Mouse (Mus musculus): ENCODE results near the gene Pmpca. TPM values are rescaled to one million over a fixed set of nuclear protein-coding genes. Genes with fewer than 3 reads are reported as not detected.
A peak's percentile ranks its signal among the peaks of the same experiment; 100 is the strongest.

The Pmpca gene
- polyA plus RNA-seq, 1 experiment, result 17.7 TPM

DNA sequence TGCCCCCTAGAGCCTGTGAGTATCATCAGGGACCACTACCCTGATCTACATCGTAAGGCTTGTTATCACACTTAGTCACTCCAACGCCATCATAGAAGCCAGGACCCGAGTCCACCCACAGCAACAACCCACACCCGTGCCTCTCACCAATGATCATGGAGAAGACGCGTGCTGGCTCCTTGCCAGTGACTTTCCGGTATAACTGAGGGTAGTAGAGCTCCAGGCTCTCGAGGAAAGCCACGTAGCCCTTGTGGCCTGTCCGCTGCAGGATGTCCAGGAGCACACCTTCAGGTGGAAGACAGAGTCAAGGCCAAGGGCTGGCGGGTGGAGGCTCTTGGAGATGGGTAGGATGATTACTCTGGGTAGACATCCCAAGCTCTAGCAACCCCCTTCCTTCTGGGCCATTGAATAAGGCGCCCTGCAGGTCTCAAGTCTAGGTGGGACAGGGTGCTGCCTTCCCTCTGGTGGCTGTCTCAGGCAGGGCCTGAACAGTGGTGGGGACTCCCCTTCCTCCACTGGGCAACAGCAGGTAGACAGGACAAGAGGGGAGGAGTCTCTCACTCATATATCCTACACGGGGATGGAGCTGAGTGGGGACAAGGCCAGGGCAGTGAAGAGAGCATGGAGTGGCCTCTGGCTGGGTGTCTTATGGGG, 30.3 kb upstream of the Pmpca start:
- TF ChIP-seq POLR2A (IDR thresholded peaks at IDR 0.05; ENCODE audit: low read depth, low read length), result no peak
- no peak for TF ChIP-seq CTCF (IDR thresholded peaks at IDR 0.05; ENCODE audit: extremely low read depth, insufficient read length, insufficient replicate concordance, low read depth, low read length)
- 81% methylated on average over 13 of the region's 13 CpGs for WGBS

DNA sequence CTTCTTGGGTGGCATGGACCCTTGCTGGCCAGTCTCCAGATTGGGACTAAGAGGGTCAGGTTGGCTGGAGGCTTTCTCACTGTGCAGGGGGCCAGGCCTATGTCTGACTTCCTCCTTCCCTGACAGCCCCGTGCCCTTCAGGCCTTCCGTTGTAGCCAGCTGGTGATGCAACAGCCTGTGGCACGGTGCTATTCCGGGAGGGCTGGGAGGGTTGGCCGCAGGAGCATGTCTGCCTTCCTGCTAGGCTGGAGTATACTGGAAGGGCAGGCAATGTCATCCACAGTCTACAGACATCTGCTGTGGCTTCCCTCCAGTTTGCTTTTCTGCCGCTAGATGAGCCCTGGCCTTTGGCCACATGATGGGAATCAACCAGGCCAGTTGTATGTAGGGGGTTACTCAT, 29.2 kb upstream of the Pmpca start:
- peaks cover 11% of the 10 kb centered on the region for H3K4me1 ChIP-seq (ENCODE audit: control insufficient read depth, insufficient read depth, insufficient read length, low read length)
- peak overlapping the region; percentile 32 for H3K4me3 ChIP-seq (ENCODE audit: low read depth, low read length)
- WGBS, result 68% methylated on average over 6 of the region's 6 CpGs
- peaks cover 2% of the 10 kb centered on the region; the same call in 1 of the 2 replicates for H3K36me3 ChIP-seq (ENCODE audit: control insufficient read depth, insufficient read depth, low read length)
- H3K27ac ChIP-seq (ENCODE audit: insufficient read depth, low read depth, low read length), result no peak overlapping the region
- H3K27me3 ChIP-seq (ENCODE audit: control insufficient read depth, insufficient read depth, low read length), result no peaks in the 10 kb centered on the region
- no peak for TF ChIP-seq POLR2A (IDR thresholded peaks at IDR 0.05; ENCODE audit: low read depth, low read length)
- TF ChIP-seq CTCF (IDR thresholded peaks at IDR 0.05; ENCODE audit: extremely low read depth, insufficient read length, insufficient replicate concordance, low read depth, low read length), result no peak

More for the DNA sequence above, 30.3 kb upstream of the Pmpca start:
- Histone ChIP-seq H3K27me3 (ENCODE audit: control insufficient read depth, insufficient read depth, low read length) (no peaks in the 10 kb centered on the region), H3K4me3 (ENCODE audit: low read depth, low read length) (no peak overlapping the region), H3K4me1 (ENCODE audit: control insufficient read depth, insufficient read depth, insufficient read length, low read length) (peaks cover 11% of the 10 kb centered on the region), H3K36me3 (ENCODE audit: control insufficient read depth, insufficient read depth, low read length) (no peaks in the 10 kb centered on the region), H3K27ac (ENCODE audit: insufficient read depth, low read depth, low read length) (no peak overlapping the region)

DNA sequence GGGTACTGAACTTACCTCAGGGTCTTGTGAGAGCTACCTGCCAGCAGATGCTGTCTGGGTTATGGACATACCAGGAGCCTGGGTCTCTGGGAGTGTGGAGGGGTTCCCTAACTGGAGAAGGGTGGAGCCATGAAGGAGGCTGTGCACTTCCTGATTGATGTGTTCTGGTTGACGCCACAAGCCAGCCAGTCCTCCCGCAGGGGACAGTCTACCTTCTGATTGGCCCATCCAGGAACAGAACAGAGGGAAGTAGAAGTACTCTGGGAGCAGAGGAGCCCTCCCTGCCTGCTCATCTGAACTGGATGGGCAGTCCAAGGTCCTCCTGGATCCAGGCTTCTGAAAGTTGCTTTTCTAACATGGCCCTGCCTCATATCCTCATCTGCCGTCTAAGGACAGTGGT, 28.4 kb upstream of the Pmpca start, which contains the start of gene Card9:
Gene Card9, minus strand, starts transcription at position 147 of the 400 bp plus-strand sequence.
- Histone ChIP-seq H3K36me3 (ENCODE audit: control insufficient read depth, insufficient read depth, low read length) (peaks cover 6% of the 10 kb centered on the region; the same call in 1 of the 2 replicates), H3K27ac (ENCODE audit: insufficient read depth, low read depth, low read length) (no peak within 1 kb of the TSS), H3K4me1 (ENCODE audit: control insufficient read depth, insufficient read depth, insufficient read length, low read length) (peaks cover 11% of the 10 kb centered on the region), H3K4me3 (ENCODE audit: low read depth, low read length) (peak within 1 kb of the TSS; percentile 32), H3K27me3 (ENCODE audit: control insufficient read depth, insufficient read depth, low read length) (no peaks in the 10 kb centered on the region)
- no peak for TF ChIP-seq CTCF (IDR thresholded peaks at IDR 0.05; ENCODE audit: extremely low read depth, insufficient read length, insufficient replicate concordance, low read depth, low read length)
- no peak for TF ChIP-seq POLR2A (IDR thresholded peaks at IDR 0.05; ENCODE audit: low read depth, low read length)
- 26% methylated on average over 3 of the region's 3 CpGs for WGBS

DNA sequence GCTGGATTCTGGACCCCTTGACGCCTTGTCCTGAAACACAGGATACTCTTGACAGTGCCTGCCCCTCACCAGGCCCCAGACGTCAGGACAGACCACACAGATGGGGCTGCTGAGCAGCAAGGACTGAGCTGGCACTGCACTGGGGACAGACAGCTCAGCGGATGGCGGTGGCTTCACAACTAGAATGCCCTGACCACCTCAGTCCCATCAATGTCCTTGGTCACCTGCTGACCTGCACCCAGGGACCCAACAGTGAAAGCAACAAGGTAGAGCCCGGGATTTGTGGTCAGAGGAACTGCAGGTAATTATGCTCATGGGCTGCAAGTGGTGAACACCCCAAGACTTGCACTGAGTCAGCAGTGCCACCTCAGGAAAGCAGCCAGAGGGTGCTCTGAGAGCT, 26.1 kb upstream of the Pmpca start:
- no peak overlapping the region for H3K27ac ChIP-seq (ENCODE audit: insufficient read depth, low read depth, low read length)
- TF ChIP-seq CTCF (IDR thresholded peaks at IDR 0.05; ENCODE audit: extremely low read depth, insufficient read length, insufficient replicate concordance, low read depth, low read length) (no peak), POLR2A (IDR thresholded peaks at IDR 0.05; ENCODE audit: low read depth, low read length) (no peak)
- WGBS, result 92% methylated on average over 5 of the region's 5 CpGs

DNA sequence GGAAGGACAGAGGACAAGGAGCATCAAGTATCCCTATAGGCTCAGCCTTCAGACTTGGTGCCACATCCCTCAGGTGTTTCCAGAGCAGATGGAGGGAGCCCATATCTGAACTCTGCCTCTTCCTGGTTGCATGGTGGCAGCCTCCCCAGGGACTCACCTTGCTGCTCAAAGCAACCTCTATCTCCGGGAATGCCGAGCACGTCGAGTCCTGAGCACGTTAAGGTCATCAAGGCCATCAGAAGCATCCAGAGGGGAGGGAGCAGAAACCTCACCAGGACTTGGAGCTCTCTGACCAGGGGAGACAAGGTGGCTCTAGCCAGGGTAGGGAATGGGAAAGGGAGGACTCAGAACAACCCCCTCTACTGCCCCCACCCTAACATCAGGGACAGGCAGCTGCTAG, 25.7 kb upstream of the Pmpca start:
- WGBS, result 81% methylated on average over 5 of the region's 5 CpGs
- Histone ChIP-seq H3K27me3 (ENCODE audit: control insufficient read depth, insufficient read depth, low read length) (no peaks in the 10 kb centered on the region), H3K4me3 (ENCODE audit: low read depth, low read length) (no peak overlapping the region), H3K36me3 (ENCODE audit: control insufficient read depth, insufficient read depth, low read length) (peaks cover 27% of the 10 kb centered on the region), H3K27ac (ENCODE audit: insufficient read depth, low read depth, low read length) (no peak overlapping the region), H3K4me1 (ENCODE audit: control insufficient read depth, insufficient read depth, insufficient read length, low read length) (peaks cover 11% of the 10 kb centered on the region)
- TF ChIP-seq CTCF (IDR thresholded peaks at IDR 0.05; ENCODE audit: extremely low read depth, insufficient read length, insufficient replicate concordance, low read depth, low read length) (no peak), POLR2A (IDR thresholded peaks at IDR 0.05; ENCODE audit: low read depth, low read length) (no peak)

More for the DNA sequence above, 26.1 kb upstream of the Pmpca start:
- H3K4me1 ChIP-seq (ENCODE audit: control insufficient read depth, insufficient read depth, insufficient read length, low read length), result peaks cover 11% of the 10 kb centered on the region
- H3K27me3 ChIP-seq (ENCODE audit: control insufficient read depth, insufficient read depth, low read length), result no peaks in the 10 kb centered on the region
- no peak overlapping the region for H3K4me3 ChIP-seq (ENCODE audit: low read depth, low read length)
- H3K36me3 ChIP-seq (ENCODE audit: control insufficient read depth, insufficient read depth, low read length), result peaks cover 23% of the 10 kb centered on the region

DNA sequence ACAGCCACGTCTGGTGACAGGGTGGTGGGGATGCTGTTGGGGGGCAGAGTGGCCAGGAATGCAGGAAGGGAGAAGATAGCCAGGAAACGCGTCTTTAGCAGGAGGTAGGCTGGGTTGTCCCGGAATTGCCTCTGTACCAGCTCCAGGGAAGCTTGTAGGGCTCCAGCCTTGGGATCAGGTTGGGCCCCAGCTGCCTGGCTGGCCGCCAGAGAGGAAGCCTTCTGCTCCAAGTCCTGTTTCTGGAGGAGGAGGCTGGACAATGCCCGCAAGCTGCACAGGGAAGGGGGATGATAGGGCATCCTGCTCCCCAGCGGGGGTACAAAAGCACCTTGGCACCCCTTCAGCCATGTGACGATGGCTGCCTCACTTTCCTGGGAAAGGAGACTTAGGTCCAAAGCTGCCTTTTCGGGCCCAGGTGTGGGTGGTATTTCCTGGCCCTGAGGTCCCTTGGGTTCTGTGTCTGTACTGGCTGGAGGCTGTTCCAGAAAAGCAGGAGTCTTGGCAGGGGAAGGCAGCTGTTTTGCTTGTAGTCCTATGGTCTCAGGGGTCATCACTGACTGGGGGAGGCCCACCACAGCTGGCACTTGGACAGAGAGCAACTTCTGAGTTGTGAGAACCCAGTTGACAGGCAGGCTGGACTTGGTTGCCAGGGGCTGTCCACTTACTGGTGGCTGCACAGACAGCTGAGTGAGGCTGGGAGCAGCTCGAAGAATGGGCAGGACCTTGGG, 24.2 kb upstream of the Pmpca start:
- Histone ChIP-seq H3K4me1 (ENCODE audit: control insufficient read depth, insufficient read depth, insufficient read length, low read length) (peaks cover under 1% of the 10 kb centered on the region), H3K27me3 (ENCODE audit: control insufficient read depth, insufficient read depth, low read length) (no peaks in the 10 kb centered on the region), H3K4me3 (ENCODE audit: low read depth, low read length) (no peak overlapping the region), H3K27ac (ENCODE audit: insufficient read depth, low read depth, low read length) (no peak overlapping the region), H3K36me3 (ENCODE audit: control insufficient read depth, insufficient read depth, low read length) (peaks cover 39% of the 10 kb centered on the region)
- no peak for TF ChIP-seq POLR2A (IDR thresholded peaks at IDR 0.05; ENCODE audit: low read depth, low read length)
- no peak for TF ChIP-seq CTCF (IDR thresholded peaks at IDR 0.05; ENCODE audit: extremely low read depth, insufficient read length, insufficient replicate concordance, low read depth, low read length)
- 36% methylated on average over 10 of the region's 10 CpGs for WGBS

DNA sequence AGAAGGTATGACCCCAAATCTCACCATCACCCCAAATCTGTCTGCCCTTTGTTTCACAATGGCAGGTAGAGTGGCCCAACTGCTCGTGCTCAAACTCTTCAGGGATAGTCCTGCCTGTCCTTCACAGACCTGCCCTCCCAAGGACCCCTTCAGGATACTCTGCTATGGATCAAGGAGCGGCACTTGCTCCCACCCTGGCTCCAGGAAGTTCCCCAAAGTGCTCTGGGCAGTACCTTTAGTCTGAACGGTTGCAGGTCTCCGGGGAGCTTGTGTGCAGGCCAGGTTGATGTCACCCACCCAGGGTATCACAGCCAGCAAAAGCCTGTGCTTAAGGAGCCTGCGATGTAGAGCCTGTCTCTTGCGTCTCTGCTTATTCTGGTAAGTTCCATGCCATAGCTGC, 21.2 kb upstream of the Pmpca start:
- no peak overlapping the region for H3K4me3 ChIP-seq (ENCODE audit: low read depth, low read length)
- H3K27me3 ChIP-seq (ENCODE audit: control insufficient read depth, insufficient read depth, low read length), result no peaks in the 10 kb centered on the region
- H3K36me3 ChIP-seq (ENCODE audit: control insufficient read depth, insufficient read depth, low read length), result peaks cover 54% of the 10 kb centered on the region
- TF ChIP-seq CTCF (IDR thresholded peaks at IDR 0.05; ENCODE audit: extremely low read depth, insufficient read length, insufficient replicate concordance, low read depth, low read length) (no peak), POLR2A (IDR thresholded peaks at IDR 0.05; ENCODE audit: low read depth, low read length) (no peak)
- no peaks in the 10 kb centered on the region; the same call in 1 of the 2 replicates for H3K4me1 ChIP-seq (ENCODE audit: control insufficient read depth, insufficient read depth, insufficient read length, low read length)
- H3K27ac ChIP-seq (ENCODE audit: insufficient read depth, low read depth, low read length), result no peak overlapping the region
- 92% methylated on average over 6 of the region's 6 CpGs for WGBS

All from small intestine, adult 2 months (tissue).